Mouse (Mus musculus): ENCODE data around the gene Cd2ap.
"Not testable (repeated sequence)": the region's sequence is repeated elsewhere in the genome, so short reads cannot be mapped to it uniquely, and the experiment has no call there.

DNA sequence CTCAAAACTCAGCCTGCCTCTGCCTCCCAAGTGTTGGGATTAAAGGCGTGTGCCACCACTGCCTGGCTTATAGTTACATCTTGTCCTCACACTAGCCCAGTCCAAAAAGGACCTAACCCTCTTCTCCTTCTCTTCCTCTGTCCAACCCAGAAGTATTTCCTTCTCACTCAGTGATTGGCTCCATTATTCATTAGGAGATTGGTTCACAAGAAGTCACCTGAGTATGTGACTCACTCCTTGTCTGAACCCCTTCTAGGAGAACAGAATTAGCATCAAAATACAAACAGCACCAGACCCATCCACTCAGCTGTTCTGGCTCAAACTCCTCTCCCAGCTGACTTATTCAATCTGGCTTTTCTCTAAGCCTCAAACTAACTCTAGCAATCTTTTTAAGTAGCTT lies 30.0 kb upstream of the Cd2ap start:
- not testable (repeated sequence) for TF ChIP-seq CTCF, EP300 (IDR thresholded peaks at IDR 0.05; ENCODE audit: low read depth)

Data from liver, postnatal 0 days (tissue).